Mouse (Mus musculus): Measurements from ENCODE around the gene Tbc1d2.
A peak's percentile ranks its signal among the peaks of the same experiment; 100 is the strongest.
"Not testable (repeated sequence)": the region's sequence is repeated elsewhere in the genome, so short reads cannot be mapped to it uniquely, and the experiment has no call there.

Gene Tbc1d2

DNA sequence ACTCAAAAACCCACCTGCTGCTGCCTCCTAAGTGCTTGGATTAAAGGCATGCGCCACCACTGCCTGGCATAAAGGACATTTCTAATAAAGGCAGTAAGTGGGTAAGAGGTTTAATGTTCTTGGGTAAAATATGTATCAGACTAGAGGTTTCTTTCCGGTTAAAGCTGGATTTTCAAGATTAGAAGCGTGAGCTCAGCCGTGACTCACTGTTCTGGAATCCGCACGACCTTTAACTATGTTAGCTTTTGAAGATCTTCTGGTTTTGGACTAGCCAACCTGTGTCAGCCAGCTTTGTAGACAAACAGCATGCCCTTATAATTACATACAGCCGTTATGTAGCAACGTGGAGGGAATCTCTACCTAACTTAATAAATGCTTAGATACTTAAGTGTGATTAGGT, 10.1 kb downstream of the Tbc1d2 start:
- DNase-seq, result no peak

DNA sequence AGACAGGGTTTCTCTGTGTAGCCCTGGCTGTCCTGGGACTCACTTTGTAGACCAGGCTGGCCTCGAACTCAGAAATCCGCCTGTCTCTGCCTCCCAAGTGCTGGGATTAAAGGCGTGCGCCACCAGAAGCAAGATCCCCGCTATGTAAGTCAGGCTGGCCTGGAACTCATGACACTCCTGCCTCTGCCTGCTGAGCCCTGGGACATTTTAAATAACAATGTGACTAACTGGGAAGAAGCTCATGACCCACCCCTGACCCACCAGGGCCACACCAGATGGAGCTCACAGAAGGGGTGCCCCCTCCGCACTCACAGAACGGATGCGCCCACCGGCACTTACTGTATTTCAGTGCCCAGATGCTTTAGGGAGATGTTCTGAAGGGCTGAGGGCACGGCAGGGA, 12.8 kb downstream of the Tbc1d2 start:
- DNase-seq, result not testable (repeated sequence)

GRCm38 (mm10) chr4:46635702-46636430, 14.1 kb downstream of the Tbc1d2 start:
- no peak for DNase-seq

DNA sequence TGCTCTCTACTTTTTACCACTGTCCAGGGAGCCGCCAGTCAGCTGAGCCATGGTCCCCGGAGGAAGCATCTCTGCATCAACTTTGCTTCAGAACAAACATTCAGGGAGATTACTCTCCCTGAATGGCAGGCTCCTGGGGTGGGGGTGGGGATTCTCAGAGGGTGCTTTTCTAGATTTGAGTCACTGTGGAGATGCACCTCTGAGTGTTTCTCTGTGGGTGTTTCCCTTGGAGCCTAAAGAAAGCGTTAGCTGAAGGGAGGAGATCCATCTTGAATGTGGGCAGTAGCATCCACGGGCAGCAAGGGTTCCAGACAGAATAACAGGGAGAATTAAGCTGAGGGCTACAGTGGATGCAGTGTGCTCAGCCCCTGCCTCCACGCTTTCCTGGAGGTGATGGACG, 15.1 kb downstream of the Tbc1d2 start:
- DNase-seq, result no peak

DNA sequence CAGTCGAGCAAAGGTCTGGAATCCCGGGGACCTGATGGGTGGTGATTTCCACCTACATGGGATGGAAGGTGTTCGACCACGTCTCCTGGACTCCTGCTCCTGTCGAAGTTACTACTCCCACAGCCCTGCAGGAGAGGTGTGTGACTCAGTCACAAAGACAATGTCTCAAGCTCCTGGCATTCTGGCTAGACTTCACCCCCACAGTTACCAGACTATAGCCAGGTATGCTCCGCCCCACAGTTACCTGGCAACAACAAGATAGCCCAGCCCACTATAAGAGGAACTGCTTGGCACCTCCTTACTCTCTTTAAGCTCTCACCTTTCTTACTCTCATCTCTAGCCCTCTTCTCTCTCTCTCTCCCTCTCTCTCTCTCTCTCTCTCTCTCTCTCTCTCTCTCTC, 16.4 kb downstream of the Tbc1d2 start:
- DNase-seq, result not testable (repeated sequence)

DNA sequence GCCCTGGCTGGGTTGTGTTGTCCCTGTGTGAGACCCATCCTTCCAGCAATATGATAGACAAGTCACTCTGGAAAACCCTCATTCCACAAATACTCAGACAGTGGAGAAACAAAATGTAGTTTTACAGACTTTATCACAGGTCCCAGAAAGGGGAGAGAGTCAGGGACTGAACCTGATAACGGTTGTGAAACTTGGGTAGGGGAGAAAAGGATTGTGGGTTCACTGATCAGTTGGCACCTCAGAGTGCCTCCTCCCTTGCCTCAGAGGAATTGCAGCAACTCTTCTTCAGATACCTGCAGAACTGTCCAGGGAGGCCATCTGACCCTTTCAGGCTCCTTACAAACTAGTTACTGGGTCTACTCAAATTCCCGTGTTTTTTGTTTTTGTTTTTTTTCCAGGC, 17.5 kb downstream of the Tbc1d2 start:
- no peak for DNase-seq

DNA sequence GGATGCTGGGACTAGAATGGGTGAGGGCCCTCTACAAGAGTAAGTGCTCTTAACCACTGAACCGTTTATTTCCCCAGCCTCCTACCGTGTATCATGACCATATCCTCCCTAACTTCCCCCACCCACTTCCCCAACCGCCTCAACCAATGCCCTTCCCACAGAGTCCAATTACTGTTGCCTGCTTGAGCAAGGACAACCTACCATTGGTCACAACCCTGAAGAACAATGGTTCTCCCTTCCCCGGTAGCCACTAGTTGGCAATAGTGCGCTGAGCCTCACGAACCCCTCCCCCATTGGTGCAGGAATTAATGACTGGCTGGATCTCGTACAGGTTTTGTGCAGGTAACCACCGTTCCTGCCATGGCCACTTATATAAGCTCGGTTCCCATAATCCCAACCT, 19.6 kb downstream of the Tbc1d2 start:
- no peak for DNase-seq

DNA sequence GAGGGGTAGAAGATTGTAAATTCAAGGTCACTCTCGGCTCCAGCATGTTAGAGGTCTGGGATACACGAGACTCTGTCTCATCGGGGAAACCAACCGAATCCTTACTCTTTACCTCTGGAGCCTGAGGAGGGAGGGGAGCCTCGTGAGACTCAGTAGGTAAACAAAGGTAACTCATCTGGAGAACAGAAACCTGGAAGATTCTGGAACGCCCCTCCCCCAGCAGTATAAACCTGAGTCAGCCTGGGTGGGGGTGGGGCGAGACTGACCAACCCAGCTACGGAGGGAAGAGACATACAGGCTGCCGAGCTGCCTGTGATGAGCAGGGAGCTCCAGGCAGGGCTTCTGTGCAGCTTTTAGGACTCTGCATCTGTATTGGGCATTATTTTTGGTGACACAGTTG, 21.1 kb downstream of the Tbc1d2 start:
- no peak for DNase-seq

- no peak for DNase-seq
Observed at GRCm38 (mm10) chr4:46628081-46628480, 21.9 kb downstream of the Tbc1d2 start.

- DNase-seq, result no peak
Observed at GRCm38 (mm10) chr4:46625101-46625500, 24.9 kb downstream of the Tbc1d2 start.

DNA sequence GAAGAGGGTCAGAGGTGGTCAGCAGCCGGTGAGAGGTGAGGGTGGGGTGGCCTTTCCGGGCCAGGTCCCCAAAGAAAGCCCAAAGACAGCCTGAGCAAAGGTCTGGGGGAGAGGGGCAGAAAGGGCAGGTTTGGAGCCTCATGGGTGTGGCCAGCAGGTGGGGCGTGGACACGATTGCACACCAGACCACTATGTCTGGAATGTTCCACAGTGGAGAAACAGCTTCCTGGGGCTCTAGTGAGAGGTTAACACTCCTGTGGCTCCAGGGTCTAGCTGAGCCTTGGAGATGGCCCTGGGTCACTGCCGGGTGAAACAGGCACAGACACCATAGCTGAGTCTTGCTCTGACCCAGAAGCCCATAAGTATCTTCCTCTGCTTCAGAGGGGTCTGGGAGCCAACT, 27.0 kb downstream of the Tbc1d2 start:
- no peak for DNase-seq

DNA sequence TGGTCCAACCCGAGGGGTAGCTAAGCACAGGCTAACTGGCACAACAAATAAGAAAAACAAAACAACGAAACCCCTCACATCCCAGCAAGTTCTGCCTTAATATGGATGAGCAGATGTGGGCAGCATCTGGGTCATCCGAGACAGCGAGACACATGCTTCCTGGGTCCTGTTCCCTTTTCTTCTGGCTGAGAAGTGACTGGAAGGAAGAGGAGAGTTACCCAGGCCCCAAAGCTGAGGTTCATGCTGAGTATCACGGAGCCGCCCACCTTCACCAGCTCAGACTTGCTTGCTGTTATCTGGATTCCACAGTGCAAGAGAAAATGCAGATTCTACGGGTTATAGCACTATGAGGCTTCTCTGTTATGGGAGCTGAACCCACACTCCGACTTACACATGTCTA, 29.1 kb downstream of the Tbc1d2 start:
- no peak for DNase-seq

GRCm38 (mm10) chr4:46620330-46620729, 29.7 kb downstream of the Tbc1d2 start:
- peak; percentile 36 for DNase-seq

DNA sequence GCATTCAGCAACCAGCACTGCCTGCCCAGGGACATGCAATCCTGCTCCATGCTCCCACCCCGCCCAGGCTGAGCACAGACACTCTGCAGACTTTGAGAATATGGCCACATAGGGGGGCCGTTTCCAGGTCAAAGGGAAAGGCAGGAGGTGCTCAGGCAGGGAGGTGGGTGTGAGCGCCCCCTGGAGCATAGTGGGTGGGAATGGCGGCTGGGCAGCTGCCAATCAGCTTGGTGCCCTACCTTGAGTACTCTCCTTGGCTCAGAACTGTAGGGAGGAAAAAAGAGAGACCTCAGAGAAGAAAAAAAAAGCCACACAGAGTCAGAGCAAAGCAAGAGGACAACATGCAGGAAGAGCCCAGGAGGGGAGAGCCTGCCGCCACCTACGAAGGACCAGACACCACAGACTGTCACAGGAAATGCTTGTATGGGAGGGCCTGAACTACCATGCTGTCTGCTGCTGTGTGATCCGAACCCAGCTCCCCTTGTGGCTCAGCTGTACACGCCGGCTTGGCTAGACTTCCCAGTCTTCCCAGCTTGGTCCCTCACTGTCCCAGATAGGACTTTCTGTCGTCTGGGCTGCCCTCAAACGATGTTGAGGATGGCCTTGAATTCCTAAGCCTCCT, 31.7 kb downstream of the Tbc1d2 start:
- no peak for DNase-seq

GRCm38 (mm10) chr4:46617408-46617807, 32.6 kb downstream of the Tbc1d2 start:
- no peak for DNase-seq

GRCm38 (mm10) chr4:46614641-46615040, 35.4 kb downstream of the Tbc1d2 start:
- no peak for DNase-seq

DNA sequence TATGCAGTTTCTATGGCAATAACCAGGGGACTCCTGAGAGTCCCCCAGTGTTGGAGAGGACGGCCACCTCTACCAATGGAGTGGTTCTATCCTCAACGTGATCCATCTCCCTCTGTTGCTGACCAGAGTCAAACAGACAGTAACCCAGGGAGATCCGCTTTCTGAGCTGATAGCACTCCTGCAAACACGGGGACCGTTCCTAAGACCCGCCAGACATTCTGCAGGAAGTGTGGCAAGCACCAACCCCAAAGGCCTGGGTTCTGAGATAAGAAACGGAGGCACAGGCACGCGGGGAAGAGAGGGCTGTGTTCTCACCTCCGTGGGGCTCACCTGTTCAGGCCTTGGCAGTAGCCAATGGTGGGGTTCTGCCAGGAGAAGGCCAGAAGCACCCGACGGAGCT, 36.4 kb downstream of the Tbc1d2 start:
- no peak for DNase-seq

- DNase-seq, result peak; percentile 91
Observed at GRCm38 (mm10) chr4:46611181-46611580, 38.8 kb downstream of the Tbc1d2 start.

- DNase-seq, result no peak
Observed at GRCm38 (mm10) chr4:46607601-46608000, 42.4 kb downstream of the Tbc1d2 start.

- no peak for DNase-seq
Observed at GRCm38 (mm10) chr4:46605451-46605850, 44.6 kb downstream of the Tbc1d2 start.

DNA sequence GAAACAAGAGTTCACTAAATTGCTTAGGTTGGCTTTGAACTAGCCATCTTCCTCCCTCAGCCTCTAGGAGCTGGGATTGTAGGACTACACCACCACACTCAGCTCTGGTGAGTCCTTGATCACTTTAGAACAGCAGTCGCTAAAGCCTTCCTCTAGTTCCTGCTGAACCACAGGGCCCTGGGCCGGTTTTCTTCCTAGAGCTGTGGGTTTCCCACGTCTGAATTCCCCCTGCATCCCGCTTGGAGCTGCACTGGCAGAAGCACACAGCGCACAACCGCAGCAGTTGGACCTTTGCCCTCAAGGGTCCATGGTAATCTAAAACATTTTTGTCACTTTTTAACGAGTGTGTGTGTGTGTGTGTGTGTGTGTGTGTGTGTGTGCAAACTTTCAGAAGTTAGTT, 47.3 kb downstream of the Tbc1d2 start:
- no peak for DNase-seq

DNA sequence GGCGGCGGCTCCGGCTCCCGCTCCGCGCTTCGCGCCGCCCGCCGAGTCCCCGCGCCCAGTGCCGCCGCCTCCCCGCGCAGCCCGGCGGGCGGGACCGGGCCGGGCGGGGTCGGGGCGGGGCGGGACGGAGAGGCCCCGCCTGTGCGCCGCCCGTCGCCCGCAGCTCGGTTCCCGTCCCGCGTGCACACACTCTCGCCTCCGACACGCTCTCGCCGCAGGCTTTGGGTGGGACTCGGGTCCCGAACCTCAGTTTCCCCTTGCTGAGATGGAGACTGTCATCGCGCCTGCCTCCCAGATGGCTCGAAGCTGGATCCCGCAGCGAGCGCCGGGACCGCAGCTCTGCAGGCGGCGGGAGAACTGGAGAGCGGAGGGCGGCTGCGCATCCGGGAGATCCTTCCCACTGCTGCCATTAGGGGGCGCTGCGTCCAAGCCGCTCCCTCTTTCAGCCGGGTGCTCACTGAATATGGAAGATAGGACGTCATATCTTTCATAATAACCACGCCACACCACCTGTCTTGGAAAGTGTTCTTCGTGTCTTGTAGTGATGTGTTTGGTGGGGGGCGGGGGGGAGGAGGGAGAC, 48.1 kb downstream of the Tbc1d2 start, which contains the start of gene Coro2a:
TSS of gene Coro2a (minus strand) at position 359 of the 580 bp plus-strand sequence.
- peak; percentile 86 for DNase-seq

- DNase-seq, result peak; percentile 43
Observed at GRCm38 (mm10) chr4:46601258-46601843, 48.7 kb downstream of the Tbc1d2 start.

Measured in kidney, postnatal 10 days (tissue).